Mouse (Mus musculus) lung, adult 2 months (tissue): ENCODE results near the gene Nid1.

Experiments used
- CTCF ChIP-seq: fragments of 200-500 bp; IDR thresholded peaks from 2 replicates; pipeline ENCODE4 v1.5.1; 2011; ENCODE audit warnings: mild to moderate bottlenecking, low read length, control low read depth; ENCODE audit not compliant: insufficient read depth
- POLR2A ChIP-seq: fragments of 200-500 bp; IDR thresholded peaks from 2 replicates; pipeline ENCODE4 v1.6.1; 2011; ENCODE audit warnings: low read depth, mild to moderate bottlenecking, control low read depth, low read length, borderline replicate concordance; ENCODE audit errors: extremely low read depth

DNA sequence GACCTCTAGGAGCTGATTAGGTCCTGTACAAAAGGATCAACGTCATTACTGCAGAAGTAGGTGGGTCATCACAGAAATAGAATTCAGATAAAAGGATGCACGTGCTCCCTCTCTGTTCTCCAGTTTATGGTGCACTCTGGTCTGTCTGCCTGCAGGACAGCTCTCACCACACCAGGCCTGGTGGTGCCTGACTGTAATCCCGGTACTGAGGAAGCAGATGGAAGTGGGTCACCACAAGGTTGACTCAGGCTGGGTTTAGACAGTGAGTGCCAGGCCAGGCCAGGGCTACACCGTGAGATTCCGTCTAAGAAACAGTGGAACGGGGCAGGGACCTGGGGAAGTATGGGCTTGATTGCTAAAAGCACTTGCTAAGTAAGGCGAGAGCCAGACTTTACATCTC, 94.6 kb downstream of the Nid1 start:
- TF ChIP-seq CTCF (no peak), POLR2A (no peak)
